Mouse (Mus musculus) MEL (cell line): ENCODE measurements around the gene Nfe2l2. TPM values are rescaled to one million over a fixed set of nuclear protein-coding genes. Genes with fewer than 3 reads are reported as not detected.
A peak's percentile ranks its signal among the peaks of the same experiment; 100 is the strongest.

Experiments used
- DNase-seq: peaks from one replicate; pipeline ENCODE4 v3.0.0; 2011; ENCODE audit warnings: low read depth, low spot score
- H3K27ac ChIP-seq: 2 replicates; pipeline ENCODE4 v1.5.1; 2012; ENCODE audit warnings: low read depth, mild to moderate bottlenecking, control low read depth, low read length, moderate library complexity; ENCODE audit not compliant: control insufficient read depth
- H3K27me3 ChIP-seq, 2 experiments: fragments of 150-350 bp in 1 of 2; sonication (generic) in 1 of 2; 2 replicates each; pipeline ENCODE4 v1.6.1; 2012; ENCODE audit warnings: low read length in 2 of 2, mild to moderate bottlenecking in 2 of 2, improper control_type of control experiment in 1 of 2, moderate library complexity in 1 of 2; ENCODE audit not compliant: insufficient read depth in 2 of 2, control insufficient read depth in 1 of 2
- H3K36me3 ChIP-seq, 2 experiments: 2 replicates each; pipeline ENCODE4 v1.6.1; 2012 to 2014; ENCODE audit warnings: low read length in 2 of 2, improper control_type of control experiment in 1 of 2, inconsistent platforms in 1 of 2, mild to moderate bottlenecking in 1 of 2; ENCODE audit not compliant: insufficient read depth in 2 of 2, control insufficient read depth in 1 of 2
- H3K4me1 ChIP-seq, 2 experiments: fragments of 150-350 bp in 1 of 2; sonication (generic) in 1 of 2; 2 replicates each; pipeline ENCODE4 v1.6.1; 2012; ENCODE audit warnings: low read length in 2 of 2, improper control_type of control experiment in 1 of 2, mild to moderate bottlenecking in 1 of 2; ENCODE audit not compliant: insufficient read depth in 2 of 2, control insufficient read depth in 1 of 2
- H3K4me3 ChIP-seq, 2 experiments: fragments of 150-350 bp in 1 of 2; sonication (generic) in 1 of 2; 2 replicates each; pipeline ENCODE4 v1.5.1; 2012; ENCODE audit warnings: low read depth in 2 of 2, low read length in 2 of 2, mild to moderate bottlenecking in 2 of 2, moderate library complexity in 2 of 2, control low read depth in 1 of 2, improper control_type of control experiment in 1 of 2; ENCODE audit not compliant: control insufficient read depth in 1 of 2, insufficient read depth in 1 of 2
- H3K79me2 ChIP-seq: 2 replicates; pipeline ENCODE4 v1.6.1; 2012; ENCODE audit warnings: mild to moderate bottlenecking, low read length, moderate library complexity; ENCODE audit not compliant: control insufficient read depth, poor library complexity, insufficient read depth
- H3K9ac ChIP-seq: 2 replicates; pipeline ENCODE4 v1.6.1; 2012; ENCODE audit warnings: low read depth, mild to moderate bottlenecking, control low read depth, low read length, moderate library complexity; ENCODE audit not compliant: control insufficient read depth, poor library complexity, severe bottlenecking
- H3K9me3 ChIP-seq: fragments of 150-350 bp; sonication (generic); replicated peaks from 2 replicates; pipeline ENCODE4 v1.6.1; 2012; ENCODE audit warnings: mild to moderate bottlenecking, low read length, improper control_type of control experiment, moderate library complexity; ENCODE audit not compliant: insufficient read depth
- BHLHE40 ChIP-seq: IDR thresholded peaks from 2 replicates; pipeline ENCODE4 v1.6.1; 2012; ENCODE audit warnings: low read depth, mild to moderate bottlenecking, inconsistent platforms, low read length, improper control_type of control experiment, borderline replicate concordance
- CHD2 ChIP-seq: IDR thresholded peaks from 2 replicates; pipeline ENCODE4 v1.6.1; 2011; ENCODE audit warnings: low read length, improper control_type of control experiment
- CTCF ChIP-seq, 3 experiments: IDR thresholded peaks in 2 of 3; conservative IDR thresholded peaks in 1 of 3; 2 replicates each; pipeline ENCODE4 v1.5.1; 2011 to 2012; ENCODE audit warnings: low read length in 3 of 3, low read depth in 2 of 3, mild to moderate bottlenecking in 2 of 3, improper control_type of control experiment in 1 of 3, inconsistent platforms in 1 of 3, mixed read lengths in 1 of 3, moderate library complexity in 1 of 3; ENCODE audit not compliant: control insufficient read depth in 1 of 3, insufficient read depth in 1 of 3, poor library complexity in 1 of 3, severe bottlenecking in 1 of 3
- E2F4 ChIP-seq: IDR thresholded peaks from 2 replicates; pipeline ENCODE4 v1.6.1; 2011; ENCODE audit warnings: low read depth, low read length, improper control_type of control experiment, borderline replicate concordance
- EP300 ChIP-seq, 2 experiments: IDR thresholded peaks; 2 replicates each; pipeline ENCODE4 v1.6.1; 2011; ENCODE audit warnings: improper control_type of control experiment in 2 of 2, low read length in 2 of 2, low read depth in 1 of 2, mild to moderate bottlenecking in 1 of 2
- KAT2A ChIP-seq: conservative IDR thresholded peaks from 2 replicates; pipeline ENCODE4 v1.6.1; 2012; ENCODE audit warnings: low read depth, low read length, improper control_type of control experiment, inconsistent platforms
- MAX ChIP-seq: IDR thresholded peaks from 2 replicates; pipeline ENCODE4 v1.6.1; 2011; ENCODE audit warnings: low read length, improper control_type of control experiment
- MXI1 ChIP-seq: IDR thresholded peaks from 2 replicates; pipeline ENCODE4 v1.6.1; 2011; ENCODE audit warnings: mild to moderate bottlenecking, low read depth, low read length, improper control_type of control experiment
- MYB ChIP-seq: IDR thresholded peaks from 2 replicates; pipeline ENCODE4 v1.6.1; 2011; ENCODE audit warnings: mild to moderate bottlenecking, low read depth, low read length, improper control_type of control experiment
- MYC ChIP-seq: IDR thresholded peaks from 2 replicates; pipeline ENCODE4 v1.6.1; 2011; ENCODE audit warnings: low read depth, mild to moderate bottlenecking, low read length, improper control_type of control experiment, moderate library complexity
- NELFE ChIP-seq: IDR thresholded peaks from 2 replicates; pipeline ENCODE4 v1.6.1; 2011; ENCODE audit warnings: low read depth, low read length, improper control_type of control experiment
- NRF1 ChIP-seq: IDR thresholded peaks from 2 replicates; pipeline ENCODE4 v1.6.1; 2014; ENCODE audit warnings: low read depth, mild to moderate bottlenecking, inconsistent platforms, low read length, improper control_type of control experiment, moderate library complexity; ENCODE audit not compliant: poor library complexity, insufficient read depth, severe bottlenecking
- POLR2AphosphoS2 ChIP-seq: IDR thresholded peaks from 2 replicates; pipeline ENCODE4 v1.6.1; 2011; ENCODE audit warnings: low read length, improper control_type of control experiment
- RCOR1 ChIP-seq: IDR thresholded peaks from 2 replicates; pipeline ENCODE4 v1.6.1; 2012; ENCODE audit warnings: low read depth, mild to moderate bottlenecking, inconsistent platforms, low read length, improper control_type of control experiment
- SIN3A ChIP-seq: IDR thresholded peaks from 2 replicates; pipeline ENCODE4 v1.6.1; 2012; ENCODE audit warnings: low read length, improper control_type of control experiment, inconsistent platforms
- TBP ChIP-seq: IDR thresholded peaks from 2 replicates; pipeline ENCODE4 v1.8.0; 2011; ENCODE audit warnings: low read depth, low read length, improper control_type of control experiment
- UBTF ChIP-seq: IDR thresholded peaks from 2 replicates; pipeline ENCODE4 v1.6.1; 2012; ENCODE audit warnings: low read depth, mild to moderate bottlenecking, inconsistent platforms, low read length, improper control_type of control experiment, moderate library complexity, borderline replicate concordance; ENCODE audit not compliant: insufficient read depth
- USF1 ChIP-seq: IDR thresholded peaks from 2 replicates; pipeline ENCODE4 v1.6.1; 2014; ENCODE audit warnings: low read depth, mild to moderate bottlenecking, inconsistent platforms, low read length, improper control_type of control experiment, moderate library complexity
- USF2 ChIP-seq, 2 experiments: IDR thresholded peaks; 2 replicates each; pipeline ENCODE4 v1.6.1; 2011 to 2012; ENCODE audit warnings: improper control_type of control experiment in 2 of 2, low read length in 2 of 2, borderline replicate concordance in 1 of 2, inconsistent platforms in 1 of 2, low read depth in 1 of 2, mild to moderate bottlenecking in 1 of 2; ENCODE audit not compliant: insufficient read depth in 1 of 2
- ZKSCAN1 ChIP-seq: IDR thresholded peaks from 2 replicates; pipeline ENCODE4 v1.6.1; 2012; ENCODE audit warnings: low read depth, mild to moderate bottlenecking, inconsistent platforms, low read length, improper control_type of control experiment, moderate library complexity
- ZNF384 ChIP-seq: IDR thresholded peaks from 2 replicates; pipeline ENCODE4 v1.6.1; 2012; ENCODE audit warnings: low read depth, mild to moderate bottlenecking, inconsistent platforms, low read length, improper control_type of control experiment
- polyA plus RNA-seq, 2 experiments: library from polyadenylated mRNA; stranded (reverse) in 1 of 2; unstranded in 1 of 2; fragments of >175 nt in 1 of 2; fragments of >200 nt in 1 of 2; gene quantifications; 2 replicates each; pipeline versions ENCODE4 v1.2.1 to v1.2.4; 2012; ENCODE audit warnings: low replicate concordance in 2 of 2, low read depth in 1 of 2; ENCODE audit not compliant: insufficient read length in 2 of 2, insufficient read depth in 1 of 2, missing spikeins in 1 of 2
- total RNA-seq: library from RNA; depleted of rRNA; stranded (reverse); fragments of 300-350 nt; gene quantifications from 2 replicates; pipeline ENCODE4 v1.2.3, GENCODE M21; 2012

Nfe2l2 gene
- total and polyA plus RNA-seq, 3 experiments, result 42.1 to 59.1 TPM; not detected in 1

- Histone ChIP-seq H3K27ac (no peak overlapping the region), H3K79me2 (no peaks in the 10 kb centered on the region), H3K27me3 (no peaks in the 10 kb centered on the region; a peak in 1 of 4 replicates), H3K9ac (no peak overlapping the region), H3K4me3 (no peak overlapping the region), H3K4me1 (no peaks in the 10 kb centered on the region), H3K36me3 (no peaks in the 10 kb centered on the region), H3K9me3 (no peaks in the 10 kb centered on the region)
- no peak for TF ChIP-seq EP300 (IDR thresholded peaks at IDR 0.05; ENCODE audit: low read depth in 1 of 2, low read length in 2 of 2)
- no peak for TF ChIP-seq MXI1
- no peak for TF ChIP-seq BHLHE40
- no peak for TF ChIP-seq UBTF
- no peak for TF ChIP-seq ZKSCAN1
- no peak for TF ChIP-seq CTCF (IDR thresholded peaks at IDR 0.05 in 2 of 3, conservative IDR thresholded peaks at IDR 0.05 in 1 of 3; ENCODE audit: control insufficient read depth in 1 of 3, insufficient read depth in 1 of 3, low read depth in 2 of 3, low read length in 3 of 3, poor library complexity in 1 of 3, severe bottlenecking in 1 of 3)
- TF ChIP-seq USF2 (IDR thresholded peaks at IDR 0.05; ENCODE audit: borderline replicate concordance in 1 of 2, insufficient read depth in 1 of 2, low read depth in 1 of 2, low read length in 2 of 2), result no peak
- TF ChIP-seq E2F4, result no peak
- no peak for TF ChIP-seq SIN3A
- no peak for TF ChIP-seq RCOR1
- no peak for TF ChIP-seq POLR2AphosphoS2
- no peak for TF ChIP-seq NRF1
- TF ChIP-seq MAX, result no peak
- TF ChIP-seq TBP, result no peak
- TF ChIP-seq MYB, result no peak
- no peak for TF ChIP-seq CHD2
- no peak for TF ChIP-seq USF1
- TF ChIP-seq MYC, result no peak
- no peak for TF ChIP-seq ZNF384
- TF ChIP-seq NELFE, result no peak
- peak; percentile 30 for DNase-seq
Observed at GRCm38 (mm10) chr2:75737006-75737503, 32.6 kb upstream of the Nfe2l2 start.

- no peaks in the 10 kb centered on the region; a peak in 1 of 4 replicates for H3K27me3 ChIP-seq
- H3K79me2 ChIP-seq, result no peaks in the 10 kb centered on the region
- TF ChIP-seq RCOR1, result no peak
- TF ChIP-seq SIN3A, result no peak
- no peak for TF ChIP-seq KAT2A
- no peak for TF ChIP-seq POLR2AphosphoS2
- no peak overlapping the region for H3K9ac ChIP-seq
- no peak overlapping the region for H3K27ac ChIP-seq
- no peaks in the 10 kb centered on the region for H3K36me3 ChIP-seq
- peaks cover 0 to 3% of the 10 kb centered on the region in 2 experiments; a peak in 1 of 4 replicates for H3K4me1 ChIP-seq
- no peak overlapping the region for H3K4me3 ChIP-seq
- no peaks in the 10 kb centered on the region for H3K9me3 ChIP-seq
- no peak for DNase-seq
Observed at GRCm38 (mm10) chr2:75734196-75734865, 29.9 kb upstream of the Nfe2l2 start.
